Mouse (Mus musculus): ENCODE results near the gene Arhgef18. TPM values are rescaled to one million over a fixed set of nuclear protein-coding genes. Genes with fewer than 3 reads are reported as not detected.

The Arhgef18 gene
- polyA plus RNA-seq (2021; fragmentation: Nextera tagmentation): 3.3 and 4.8 TPM in 2 replicates
- long read RNA-seq, experiment 1, full-length matches to known transcripts: 1 of 14 reads
- long read RNA-seq, experiment 1, partial matches to known transcripts: 2 of 14 reads
- long read RNA-seq, experiment 1, other reads (novel, unspliced or antisense): 11 of 14 reads
- long read RNA-seq, experiment 2, full-length matches to known transcripts: 6 of 29 reads
- long read RNA-seq, experiment 2, partial matches to known transcripts: 8 of 29 reads
- long read RNA-seq, experiment 2, other reads (novel, unspliced or antisense): 15 of 29 reads

DNA sequence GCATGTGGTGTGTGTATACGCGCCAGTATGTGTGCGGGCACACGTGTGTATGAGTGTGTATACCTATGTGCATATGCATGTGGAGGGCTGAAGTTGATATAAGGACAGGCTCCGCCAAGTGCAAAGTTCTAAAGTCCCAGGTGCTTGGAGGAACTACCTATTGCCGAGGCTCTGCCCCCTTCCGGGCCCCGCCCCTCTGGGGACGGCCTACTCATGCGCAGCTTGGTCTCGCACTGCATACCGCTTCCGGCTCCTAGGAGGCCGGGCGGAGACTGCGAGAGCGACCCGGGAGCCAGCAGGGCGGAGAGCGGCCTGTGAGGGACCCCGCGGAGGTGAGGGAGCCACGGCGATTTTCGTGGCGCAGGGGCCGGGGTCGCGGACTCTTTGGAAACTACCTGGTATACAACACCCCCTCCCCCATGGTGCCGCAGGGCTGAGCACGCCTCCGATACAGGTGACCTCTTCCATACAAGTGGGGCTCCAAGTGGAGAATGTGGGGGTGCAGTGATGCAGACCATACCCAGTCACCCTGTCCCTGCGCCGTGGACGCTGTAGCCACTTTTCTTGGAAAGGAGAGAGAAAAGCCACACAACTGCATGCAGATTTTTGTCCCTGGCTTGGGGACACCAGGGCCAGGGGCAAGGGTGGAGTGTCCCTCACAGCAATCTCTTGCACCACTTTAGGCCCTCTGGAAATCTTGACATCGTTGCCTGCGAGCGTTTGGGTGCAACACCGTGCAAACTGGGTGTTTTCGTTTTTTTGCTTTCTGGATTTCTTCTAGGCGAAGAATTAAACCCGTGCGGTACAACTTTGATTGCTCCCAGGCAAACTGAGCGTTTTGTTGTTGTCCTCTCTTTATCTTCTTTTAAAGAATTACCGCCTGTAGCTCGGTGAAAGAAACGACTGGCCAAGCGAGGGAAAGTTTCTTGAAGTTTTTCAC, at the start of gene Arhgef18:
Gene Arhgef18 (plus strand): TSS at position 236 of the 940 bp plus-strand sequence.

DNA sequence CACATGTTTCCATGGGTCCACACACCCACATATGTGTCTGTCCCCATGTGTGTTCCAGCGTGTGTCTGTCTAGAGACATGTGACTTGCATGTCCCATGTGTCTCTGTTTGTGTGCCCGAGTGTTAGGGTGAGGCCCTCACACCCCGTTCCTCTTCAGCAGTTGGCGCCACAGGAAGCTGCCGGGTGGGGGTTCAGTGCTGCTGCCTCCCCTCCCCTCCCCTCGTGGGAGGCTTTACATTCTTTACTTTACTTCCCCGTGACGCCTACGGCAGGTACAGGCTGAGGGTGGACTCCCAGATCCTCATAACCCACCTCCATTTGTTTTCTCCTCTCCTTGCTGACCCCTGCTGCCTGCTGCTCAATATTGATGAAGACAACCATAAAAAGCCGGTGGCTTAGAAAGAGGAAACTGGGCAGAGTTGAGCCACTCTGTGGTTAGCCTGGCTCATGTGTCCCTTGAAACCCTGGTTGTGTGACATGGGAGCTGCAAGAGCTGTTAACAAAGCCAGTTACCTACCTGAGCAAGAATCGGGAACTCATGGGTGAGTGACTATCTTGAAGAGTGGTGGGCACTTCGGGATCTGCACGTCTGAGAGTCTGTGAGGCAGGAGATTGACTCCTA, 39.5 kb upstream of the Arhgef18 start, which contains the start of gene A430078G23Rik:
Gene A430078G23Rik (plus strand): TSS at position 227 of the 622 bp plus-strand sequence.

DNA sequence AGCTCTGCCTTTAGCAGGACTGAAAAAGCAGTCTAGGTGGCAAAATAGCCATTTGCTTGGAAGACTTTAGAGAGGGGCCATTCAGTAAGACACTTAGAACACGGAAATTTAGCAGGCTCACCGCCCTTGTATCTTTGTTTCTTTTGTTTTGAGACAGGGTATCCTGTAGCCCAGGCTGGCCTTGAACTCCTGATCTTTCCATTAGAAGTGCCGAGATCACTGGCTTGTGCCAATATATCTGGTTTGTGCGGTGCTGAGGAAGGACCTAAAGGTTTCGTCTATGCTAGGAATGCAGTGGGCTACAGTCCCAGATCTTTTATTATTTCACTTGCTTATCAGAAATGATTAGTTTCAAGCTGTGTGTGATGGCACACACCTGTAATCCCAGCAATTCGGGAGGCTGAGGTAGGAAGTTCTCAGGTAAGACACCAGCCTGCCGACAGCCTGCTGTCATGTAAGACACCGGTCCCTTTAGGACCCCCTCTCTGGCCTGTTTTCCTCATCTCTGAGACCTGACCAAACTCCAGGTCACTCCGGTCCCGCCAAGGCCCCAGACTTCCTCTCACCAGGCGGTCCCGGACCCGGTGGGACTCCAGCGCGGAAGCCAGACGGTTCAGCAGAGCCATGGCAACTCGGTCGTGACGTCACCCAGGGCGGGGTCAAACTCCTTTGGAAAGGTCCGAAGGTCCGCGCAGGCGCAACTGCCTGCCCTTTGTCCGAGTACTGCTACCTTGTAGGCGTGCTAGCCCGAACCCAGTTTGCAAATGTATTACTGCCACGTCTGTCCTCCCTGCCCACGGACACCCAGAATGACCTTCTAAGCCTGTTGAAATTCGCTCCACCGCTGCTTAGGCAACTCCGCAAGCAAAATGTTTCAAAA, 74.4 kb downstream of the Arhgef18 start, which contains the start of gene Pex11g:
Gene Pex11g (minus strand): TSS at position 675 of the 880 bp plus-strand sequence.

DNA sequence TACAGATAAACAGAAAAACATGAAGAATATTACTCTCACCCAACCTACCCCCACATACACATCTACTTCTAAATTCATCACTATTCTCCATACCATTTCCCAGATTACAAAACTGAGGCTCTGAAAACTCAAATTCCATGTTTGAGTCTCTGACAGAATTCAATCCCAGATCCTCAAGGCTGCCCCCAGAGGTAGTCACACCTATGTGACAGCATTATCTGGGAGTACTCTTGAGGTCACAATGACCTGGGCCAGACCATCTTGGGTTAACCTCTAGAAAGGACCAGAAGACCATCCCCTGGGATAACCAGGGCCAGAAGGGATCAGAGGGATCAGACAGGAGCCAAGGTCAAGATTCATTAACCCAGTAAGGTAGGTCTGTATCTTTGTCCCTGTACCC, 77.8 kb downstream of the Arhgef18 start, which contains the start of gene Tex45:
Gene Tex45 (plus strand): TSS at position 301 of the 400 bp plus-strand sequence.

DNA sequence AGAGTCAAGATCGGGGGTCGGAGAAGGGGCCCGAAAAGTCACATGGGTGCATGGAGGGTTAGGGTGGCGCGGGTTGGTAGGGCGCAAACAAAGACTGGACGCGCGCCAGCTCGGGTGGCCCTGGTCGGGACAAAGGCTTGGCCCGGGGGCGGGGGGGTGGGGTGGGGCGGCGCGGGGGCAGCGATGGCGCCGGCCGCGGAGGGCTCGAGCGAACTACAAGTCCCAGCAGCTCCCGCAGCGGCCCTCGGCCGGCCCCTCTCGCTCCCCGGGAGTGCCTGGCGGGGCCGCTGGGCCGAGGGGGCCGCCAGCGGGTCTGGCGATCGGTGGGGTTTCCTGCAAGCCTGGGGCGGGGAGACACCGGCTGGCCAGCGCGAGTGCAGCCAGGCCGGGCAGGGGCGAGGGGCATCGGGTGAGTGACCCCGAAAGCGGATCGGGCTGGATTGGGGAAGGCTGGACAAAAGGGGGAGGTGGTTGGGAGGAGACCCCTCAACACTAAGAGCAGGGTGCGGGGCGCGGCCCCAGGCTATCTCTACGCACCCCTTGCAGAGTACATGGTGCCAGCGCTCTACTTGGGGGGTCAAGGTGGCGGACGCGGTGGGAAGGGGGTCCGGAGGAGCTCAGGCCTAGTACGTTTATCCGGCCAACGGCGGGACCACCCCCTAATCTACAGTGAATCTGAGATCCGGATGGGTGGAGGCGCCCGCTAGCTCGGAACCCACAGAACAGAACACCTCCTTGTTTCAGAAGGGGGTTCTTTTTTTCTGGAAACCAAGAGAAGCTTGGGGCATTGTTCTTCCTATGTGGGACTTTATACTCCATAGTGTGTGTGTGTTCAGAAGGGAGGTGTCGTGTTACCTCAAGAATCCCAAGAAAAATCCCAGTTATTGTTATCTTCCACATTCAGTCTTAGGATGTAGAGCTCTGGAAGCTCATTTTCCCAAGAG, 100.4 kb downstream of the Arhgef18 start, which contains the start of gene Zfp358:
Gene Zfp358 (plus strand): TSS at position 238 of the 944 bp plus-strand sequence.

DNA sequence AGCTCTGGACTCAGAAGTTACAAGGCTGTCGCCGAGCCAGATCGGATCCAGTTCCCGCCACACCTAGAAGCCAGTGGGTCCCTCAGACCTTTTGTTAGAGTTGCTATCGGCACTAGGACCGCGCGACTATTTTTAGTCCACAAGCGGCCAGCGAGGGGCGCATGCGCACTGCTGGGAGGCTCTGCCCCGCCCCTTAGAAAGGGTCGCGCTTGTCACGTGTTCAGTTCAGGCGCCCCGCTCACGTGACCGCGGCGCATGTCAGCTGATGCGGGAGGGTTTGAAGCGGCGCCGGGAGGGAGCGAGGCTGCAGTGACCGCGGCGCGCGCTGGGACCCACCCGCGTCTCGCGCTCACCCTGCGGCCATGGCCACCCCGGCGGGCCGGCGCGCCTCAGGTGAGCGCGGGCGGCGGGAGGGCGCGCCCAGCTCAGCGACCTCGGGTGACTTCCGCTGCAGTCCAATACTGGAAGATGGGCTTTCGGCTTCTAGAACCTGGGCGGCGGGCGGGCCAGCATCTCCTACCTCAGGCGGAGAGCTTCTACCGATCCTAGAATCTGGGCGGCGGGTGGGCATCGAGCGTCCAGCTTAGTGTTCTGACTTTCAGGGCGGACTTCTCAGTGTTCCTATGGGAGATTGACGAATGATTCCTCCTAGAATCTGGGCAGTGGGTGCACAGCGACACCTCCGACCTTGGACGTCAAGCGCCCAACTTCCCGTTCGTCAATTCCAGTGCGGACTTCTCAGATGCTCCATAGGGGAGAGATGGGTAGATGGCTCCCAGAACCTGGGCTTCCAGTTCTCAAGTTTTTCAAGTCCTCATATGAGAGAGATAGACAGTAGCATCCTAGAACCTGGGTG, 107.7 kb downstream of the Arhgef18 start, which contains the start of gene Mcoln1:
Gene Mcoln1 (plus strand): TSS at position 223 of the 856 bp plus-strand sequence.

Other genes with a start within 250 kb of the Arhgef18 start
- gene Insr, start 113.4 kb upstream of the Arhgef18 start, polyA plus RNA-seq (2021; fragmentation: Nextera tagmentation): 16.0 and 24.4 TPM in 2 replicates
- not detected in 2 replicates for gene A430078G23Rik, start 39.6 kb upstream of the Arhgef18 start, polyA plus RNA-seq (2021; fragmentation: Nextera tagmentation)
- 1.8 and 2.0 TPM in 2 replicates for gene Pex11g, start 74.7 kb downstream of the Arhgef18 start, polyA plus RNA-seq (2021; fragmentation: Nextera tagmentation)
- gene Tex45, start 77.9 kb downstream of the Arhgef18 start, polyA plus RNA-seq (2021; fragmentation: Nextera tagmentation): 0.09 TPM in 2 replicates
- gene Zfp358, start 100.1 kb downstream of the Arhgef18 start, polyA plus RNA-seq (2021; fragmentation: Nextera tagmentation): 8.3 and 10.3 TPM in 2 replicates
- gene Mcoln1, start 107.5 kb downstream of the Arhgef18 start, polyA plus RNA-seq (2021; fragmentation: Nextera tagmentation): 41.4 and 54.8 TPM in 2 replicates
- 13.2 and 15.8 TPM in 2 replicates for gene Pnpla6, start 122.4 kb downstream of the Arhgef18 start, polyA plus RNA-seq (2021; fragmentation: Nextera tagmentation)
- 0.38 TPM in 1 of 2 replicates, not detected in the other for gene C330021F23Rik, start 175.0 kb downstream of the Arhgef18 start, polyA plus RNA-seq (2021; fragmentation: Nextera tagmentation)
- gene Camsap3, start 194.3 kb downstream of the Arhgef18 start, polyA plus RNA-seq (2021; fragmentation: Nextera tagmentation): 6.2 and 9.2 TPM in 2 replicates
- 28.9 and 29.8 TPM in 2 replicates for gene Xab2, start 228.3 kb downstream of the Arhgef18 start, polyA plus RNA-seq (2021; fragmentation: Nextera tagmentation)
- gene Pet100, start 228.5 kb downstream of the Arhgef18 start, polyA plus RNA-seq (2021; fragmentation: Nextera tagmentation): 108 and 123 TPM in 2 replicates
- 0.36 TPM in 2 replicates for gene Pcp2, start 232.5 kb downstream of the Arhgef18 start, polyA plus RNA-seq (2021; fragmentation: Nextera tagmentation)
- gene Stxbp2, start 237.9 kb downstream of the Arhgef18 start, polyA plus RNA-seq (2021; fragmentation: Nextera tagmentation): 8.8 and 11.0 TPM in 2 replicates